Mouse (Mus musculus) lung, adult 18-20 months (tissue): ENCODE data around the gene Vmn1r157.
"Not testable (repeated sequence)": the region's sequence is repeated elsewhere in the genome, so short reads cannot be mapped to it uniquely, and the experiment has no call there.

Source experiments
- DNase-seq, 2 experiments: peaks; one replicate each; pipeline ENCODE4 v3.0.0; 2022; ENCODE audit warnings: mixed read lengths in 2 of 2

Gene Vmn1r157

GRCm38 (mm10) chr7:22761397-22761796, at the start of gene Vmn1r157:
TSS of gene Vmn1r157 (plus strand) at chr7:22761697.
- DNase-seq: not testable (repeated sequence)

DNA sequence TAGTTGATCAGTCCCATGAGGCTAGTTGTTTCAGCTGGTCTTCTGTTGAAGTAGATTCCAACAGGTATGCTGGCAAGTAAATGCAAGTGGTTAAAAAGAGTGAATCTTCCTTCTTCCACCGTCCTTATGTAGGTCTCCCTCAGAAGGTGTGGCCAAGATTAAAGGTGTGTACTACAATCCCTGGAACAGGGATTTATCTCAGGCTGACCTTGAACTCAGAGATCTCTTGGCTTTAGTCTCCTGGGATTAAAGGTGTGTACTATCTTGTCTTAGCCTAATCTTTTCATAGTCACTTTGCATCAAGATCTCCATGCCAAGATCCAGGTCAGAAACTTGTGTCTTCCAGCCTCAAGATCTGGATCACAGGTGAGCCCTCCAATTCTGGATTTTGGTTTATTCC, 41.9 kb upstream of the Vmn1r157 start, which contains the start of gene Gm4567:
TSS of gene Gm4567 (minus strand) at position 101 of the 400 bp plus-strand sequence.
- DNase-seq: not testable (repeated sequence)

DNA sequence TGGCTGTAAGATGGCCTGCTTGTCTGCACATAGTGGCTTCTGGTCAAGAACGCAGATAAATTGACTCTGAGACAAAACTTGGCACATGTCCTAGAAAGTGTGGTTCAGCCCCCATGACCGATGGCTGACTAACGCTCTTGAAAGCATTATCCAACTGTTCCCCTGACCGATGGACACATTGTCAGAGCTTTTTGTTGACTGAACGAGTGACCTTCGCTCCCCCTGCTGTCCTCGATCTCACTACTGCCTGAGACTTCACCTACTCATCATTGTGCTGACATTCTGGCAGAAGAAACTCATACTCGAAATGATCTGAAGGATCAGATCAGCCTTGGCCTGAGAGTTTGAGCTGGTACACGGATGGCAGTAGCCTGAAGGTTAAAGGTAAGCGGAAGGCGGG, 14.5 kb downstream of the Vmn1r157 start:
- DNase-seq: not testable (repeated sequence)

GRCm38 (mm10) chr7:22790682-22791081, 29.2 kb downstream of the Vmn1r157 start, which contains the start of gene Vmn1r158:
TSS of gene Vmn1r158 (minus strand) at chr7:22790782.
- not testable (repeated sequence) for DNase-seq
